Mouse (Mus musculus): ENCODE measurements around the gene BC004004. TPM values are rescaled to one million over a fixed set of nuclear protein-coding genes. Genes with fewer than 3 reads are reported as not detected.
"Not testable (repeated sequence)": the region's sequence is repeated elsewhere in the genome, so short reads cannot be mapped to it uniquely, and the experiment has no call there.

The BC004004 gene
- total RNA-seq, 2 experiments from 2014 or later, result 78.9 to 85.0 TPM

GRCm38 (mm10) chr17:29316891-29317290 is 48.3 kb downstream of the BC004004 start:
- DNase-seq (ENCODE audit: extremely low spot score in 1 of 2, low spot score in 2 of 2), result no peak
- no peak overlapping the region for H3K27ac ChIP-seq
- no peak for TF ChIP-seq CTCF (IDR thresholded peaks at IDR 0.05)
- H3K4me3 ChIP-seq, result no peak overlapping the region
- intact Hi-C loops (cut with DNase I), result no loop called here

- DNase-seq (ENCODE audit: extremely low spot score in 1 of 2, low spot score in 2 of 2); intact Hi-C loops (cut with DNase I); H3K4me3 ChIP-seq; H3K27ac ChIP-seq: not testable (repeated sequence)
Measured at GRCm38 (mm10) chr17:29317380-29317779, 48.8 kb downstream of the BC004004 start, which contains the start of gene Pi16. Gene Pi16, plus strand, starts transcription at chr17:29317680.

DNA sequence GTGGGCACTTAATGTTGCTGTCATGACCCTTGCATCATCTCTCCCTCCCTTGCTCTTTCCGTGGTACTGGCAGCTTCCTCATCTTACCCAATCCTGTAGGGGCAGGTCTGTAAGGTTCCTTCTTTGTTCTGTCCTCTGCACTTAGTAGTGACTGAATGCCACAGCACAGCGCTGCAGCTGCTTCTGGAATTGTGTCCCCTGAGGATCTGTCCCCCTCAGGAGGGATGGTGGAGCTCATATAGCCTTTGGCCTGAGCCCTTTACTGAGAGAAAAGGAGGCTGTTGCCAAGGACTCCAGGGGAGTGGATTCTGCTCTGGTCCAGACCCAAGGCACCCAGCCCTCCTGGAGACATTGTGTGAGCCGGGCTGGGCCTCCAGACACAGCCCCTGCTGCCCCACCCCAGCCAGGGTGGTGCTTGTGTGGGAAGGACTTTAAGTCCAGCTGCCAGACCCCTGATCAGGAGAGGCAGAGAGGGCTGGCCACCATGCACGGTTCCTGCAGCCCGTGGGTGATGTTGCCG is 50.2 kb downstream of the BC004004 start:
- intact Hi-C loops (cut with DNase I), result no loop called here
- Histone ChIP-seq H3K27ac (no peak overlapping the region), H3K4me3 (no peak overlapping the region)
- no peak for TF ChIP-seq CTCF (IDR thresholded peaks at IDR 0.05)
- no peak for DNase-seq (ENCODE audit: extremely low spot score in 1 of 2, low spot score in 2 of 2)

DNA sequence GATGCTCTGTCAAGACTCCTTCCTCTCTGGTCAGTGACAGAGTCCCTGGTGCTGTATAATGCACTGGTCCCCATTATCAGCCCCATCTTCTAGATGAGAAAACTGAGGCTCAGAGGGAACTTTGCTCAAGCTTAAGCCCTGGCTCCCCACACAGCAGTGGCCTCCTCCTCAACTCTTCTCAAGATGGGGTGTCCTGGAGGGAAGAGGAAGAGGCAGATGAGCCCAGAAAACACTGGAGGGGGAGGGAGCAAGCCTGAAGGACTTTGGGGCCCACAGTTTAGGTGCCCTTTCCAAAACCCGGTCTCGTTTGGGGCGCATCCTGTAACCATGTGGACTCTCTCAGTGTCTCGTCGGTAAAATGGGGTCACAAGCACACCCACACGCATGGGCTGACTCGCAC is 50.9 kb downstream of the BC004004 start:
- H3K27ac ChIP-seq, result no peak overlapping the region
- DNase-seq (ENCODE audit: extremely low spot score in 1 of 2, low spot score in 2 of 2), result no peak
- TF ChIP-seq CTCF (IDR thresholded peaks at IDR 0.05), result no peak
- H3K4me3 ChIP-seq, result no peak overlapping the region
- intact Hi-C loops (cut with DNase I), result no loop called here

DNA sequence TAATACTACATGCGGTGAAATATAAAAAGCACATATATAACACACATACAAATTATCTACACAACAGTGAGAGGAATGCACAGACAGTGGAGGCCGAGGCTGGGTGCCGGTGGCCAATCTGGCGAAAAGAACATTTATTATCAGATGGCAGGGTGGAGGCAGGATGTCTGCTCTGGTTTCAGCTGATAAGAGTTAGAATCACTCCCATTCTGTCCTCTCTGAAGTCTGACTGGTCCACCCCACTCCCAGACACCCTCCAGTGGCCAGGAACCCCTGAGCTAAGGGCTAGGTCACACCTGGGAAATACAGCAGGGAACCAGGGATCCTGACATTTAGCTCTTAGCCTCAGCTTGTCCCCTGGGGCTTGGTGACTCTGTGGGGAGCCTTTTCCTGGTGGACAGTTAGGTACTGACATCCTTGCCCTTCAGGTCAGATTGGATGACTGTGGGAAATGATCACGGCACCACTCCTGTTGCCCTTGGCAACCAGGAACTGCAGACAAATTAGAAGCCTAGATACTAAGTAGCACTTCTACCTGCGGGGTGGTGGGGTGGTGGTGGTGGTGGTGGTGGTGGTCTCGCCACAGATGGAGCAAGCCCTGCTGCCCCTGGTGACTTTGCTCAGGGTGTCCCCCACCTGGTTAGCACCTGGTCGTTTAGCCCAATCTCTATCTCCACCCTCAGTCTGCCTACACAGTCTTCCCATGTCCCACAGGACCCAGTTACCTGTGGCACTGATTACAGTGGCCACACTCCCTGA is 51.5 kb downstream of the BC004004 start:
- intact Hi-C loops (cut with DNase I), result no loop called here
- TF ChIP-seq CTCF (IDR thresholded peaks at IDR 0.05), result no peak

DNA sequence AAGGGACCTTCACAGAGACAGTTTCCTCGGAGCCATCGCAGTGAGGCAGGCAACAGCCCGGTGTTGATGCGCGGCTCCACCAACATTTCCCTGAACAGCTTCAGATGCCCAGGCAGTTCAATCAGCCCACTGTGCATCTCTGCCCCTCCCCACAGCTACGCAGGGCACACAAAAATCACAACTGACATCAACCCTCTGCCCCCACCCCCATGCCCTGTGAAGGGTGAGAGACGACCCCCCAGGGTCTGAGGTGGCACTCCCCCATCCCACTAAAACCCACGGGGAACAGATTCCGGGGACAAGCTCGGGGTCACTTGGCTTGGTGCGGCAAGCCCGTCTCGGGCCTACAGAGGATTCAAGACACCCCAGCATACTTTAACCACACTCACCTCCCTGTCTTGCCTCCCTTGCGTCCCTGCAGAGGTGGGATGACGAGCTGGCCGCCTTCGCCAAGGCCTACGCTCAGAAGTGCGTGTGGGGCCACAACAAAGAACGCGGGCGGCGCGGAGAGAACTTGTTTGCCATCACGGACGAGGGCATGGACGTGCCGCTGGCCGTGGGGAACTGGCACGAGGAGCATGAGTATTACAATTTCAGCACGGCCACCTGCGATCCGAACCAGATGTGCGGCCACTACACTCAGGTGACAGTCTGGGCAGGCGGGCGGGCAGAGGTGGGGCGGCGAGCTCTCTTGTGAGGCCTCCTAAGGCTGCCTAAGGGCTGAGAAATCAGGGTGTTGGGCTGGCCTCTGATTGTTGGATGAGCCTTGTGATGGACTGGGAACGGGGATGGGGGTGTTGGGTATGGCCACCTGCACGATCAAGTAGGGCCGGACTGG is 53.4 kb downstream of the BC004004 start:
- DNase-seq (ENCODE audit: extremely low spot score in 1 of 2, low spot score in 2 of 2), result no peak
- TF ChIP-seq CTCF (IDR thresholded peaks at IDR 0.05), result no peak
- intact Hi-C loops (cut with DNase I), result no loop called here
- Histone ChIP-seq H3K27ac (no peak overlapping the region), H3K4me3 (no peak overlapping the region)

More for the DNA sequence above, 51.5 kb downstream of the BC004004 start:
- Histone ChIP-seq H3K4me3 (no peak overlapping the region), H3K27ac (no peak overlapping the region)
- no peak for DNase-seq (ENCODE audit: extremely low spot score in 1 of 2, low spot score in 2 of 2)

- no peak overlapping the region for H3K27ac ChIP-seq
- DNase-seq (ENCODE audit: extremely low spot score in 1 of 2, low spot score in 2 of 2), result no peak
- intact Hi-C loops (cut with DNase I), result no loop called here
- no peak overlapping the region for H3K4me3 ChIP-seq
- no peak for TF ChIP-seq CTCF (IDR thresholded peaks at IDR 0.05)
Measured at GRCm38 (mm10) chr17:29322603-29322962, 54.0 kb downstream of the BC004004 start.

DNA sequence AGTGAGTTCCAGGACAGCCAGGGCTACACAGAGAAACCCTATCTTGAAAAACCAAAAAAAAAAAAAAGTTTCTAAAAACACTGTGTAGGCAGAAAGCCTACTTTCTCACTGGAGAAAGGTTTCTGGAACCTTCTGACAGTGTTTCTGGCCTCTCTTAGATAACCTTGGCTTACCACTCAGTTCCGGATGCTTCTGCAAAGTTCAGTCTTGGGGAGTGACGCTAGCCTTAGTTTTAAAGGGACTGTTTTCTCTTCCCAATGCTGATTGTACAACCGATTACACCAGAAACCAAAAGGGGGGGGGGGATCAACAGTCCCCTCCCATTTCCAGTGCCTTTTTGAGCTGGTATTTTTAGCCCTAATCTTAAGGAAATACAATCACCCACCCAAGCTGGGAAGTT is 55.0 kb downstream of the BC004004 start:
- intact Hi-C loops (cut with DNase I), result no loop called here
- no peak for DNase-seq (ENCODE audit: extremely low spot score in 1 of 2, low spot score in 2 of 2)

DNA sequence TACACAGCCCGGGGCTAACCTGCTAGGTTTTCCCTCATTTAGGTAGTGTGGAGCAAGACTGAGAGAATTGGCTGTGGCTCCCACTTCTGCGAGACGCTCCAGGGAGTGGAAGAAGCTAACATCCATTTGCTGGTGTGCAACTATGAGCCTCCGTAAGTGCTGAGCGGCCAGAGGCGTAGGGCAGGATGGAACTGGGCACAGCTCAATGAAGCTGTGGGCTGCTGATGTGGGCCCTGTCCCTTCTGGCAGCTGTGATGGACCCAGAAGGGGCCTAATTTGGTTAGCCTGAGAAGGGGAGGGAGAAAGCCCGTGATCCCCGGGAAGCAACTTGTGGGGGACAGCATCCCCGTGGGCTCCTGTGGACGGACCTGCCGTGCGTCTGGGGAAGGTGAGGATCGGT is 57.2 kb downstream of the BC004004 start:
- DNase-seq (ENCODE audit: extremely low spot score in 1 of 2, low spot score in 2 of 2), result no peak
- H3K4me3 ChIP-seq, result no peak overlapping the region
- no peak overlapping the region for H3K27ac ChIP-seq
- intact Hi-C loops (cut with DNase I), result no loop called here
- no peak for TF ChIP-seq CTCF (IDR thresholded peaks at IDR 0.05)

More for the DNA sequence above, 55.0 kb downstream of the BC004004 start:
- no peak overlapping the region for H3K4me3 ChIP-seq
- no peak for TF ChIP-seq CTCF (IDR thresholded peaks at IDR 0.05)
- no peak overlapping the region for H3K27ac ChIP-seq

- intact Hi-C loops (cut with DNase I), result no loop called here
- no peak for TF ChIP-seq CTCF (IDR thresholded peaks at IDR 0.05)
- no peak for DNase-seq (ENCODE audit: extremely low spot score in 1 of 2, low spot score in 2 of 2)
Measured at GRCm38 (mm10) chr17:29326531-29327529, 58.2 kb downstream of the BC004004 start.

DNA sequence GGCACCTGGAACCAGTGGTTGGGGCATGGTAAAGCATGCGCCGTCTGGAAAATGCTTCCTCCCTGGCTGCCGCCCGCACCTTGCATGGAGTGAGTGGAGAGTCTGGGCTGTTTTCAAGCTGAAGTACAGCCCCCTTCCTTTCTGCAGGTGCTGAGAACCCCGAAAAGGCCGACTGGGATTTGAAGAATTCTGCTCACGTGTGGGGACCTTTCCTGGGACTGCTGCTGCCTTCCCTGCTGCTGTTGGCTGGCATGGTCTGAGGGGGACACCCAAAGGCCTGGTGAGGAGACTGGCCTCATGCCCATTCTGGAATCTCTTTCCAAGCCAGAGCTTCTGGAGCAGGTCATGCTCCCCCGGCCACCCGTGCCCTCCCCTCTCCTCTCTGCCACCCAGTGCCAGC is 59.1 kb downstream of the BC004004 start:
- intact Hi-C loops (cut with DNase I), result no loop called here
- no peak overlapping the region for H3K4me3 ChIP-seq
- no peak for TF ChIP-seq CTCF (IDR thresholded peaks at IDR 0.05)
- DNase-seq (ENCODE audit: extremely low spot score in 1 of 2, low spot score in 2 of 2), result no peak
- H3K27ac ChIP-seq, result no peak overlapping the region

More at GRCm38 (mm10) chr17:29326531-29327529, 58.2 kb downstream of the BC004004 start:
- no peak overlapping the region for H3K4me3 ChIP-seq
- H3K27ac ChIP-seq, result peak overlapping the region; percentile 6; the same call in 1 of the 2 replicates

Measured in left cerebral cortex, adult 2 months (tissue).